Mouse (Mus musculus): ENCODE measurements around the gene Agps. TPM values are rescaled to one million over a fixed set of nuclear protein-coding genes. Genes with fewer than 3 reads are reported as not detected.
A peak's percentile ranks its signal among the peaks of the same experiment; 100 is the strongest.
"Not testable (repeated sequence)": the region's sequence is repeated elsewhere in the genome, so short reads cannot be mapped to it uniquely, and the experiment has no call there.

The Agps gene
- polyA plus RNA-seq, 1 experiment from 2014 or later, result 29.7 TPM

DNA sequence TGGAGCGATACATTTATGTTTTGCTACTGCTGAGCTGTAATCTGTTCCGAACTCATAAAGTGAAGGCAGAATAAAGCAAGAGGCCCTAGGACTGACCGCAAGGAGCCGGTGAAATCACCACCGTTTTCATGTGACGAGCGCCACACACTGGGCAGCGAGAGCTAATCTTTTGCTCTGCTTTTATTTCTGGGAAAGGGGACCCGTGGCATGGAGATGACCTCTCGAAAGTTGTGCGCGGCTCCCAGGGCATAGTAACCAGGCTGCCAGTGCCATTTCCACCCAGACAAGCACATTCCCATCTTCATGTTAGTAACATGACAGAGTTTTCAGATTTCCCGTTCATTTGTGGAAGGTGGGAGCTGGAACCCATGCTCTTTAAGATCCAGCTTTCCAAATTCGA lies 132.5 kb downstream of the Agps start:
- WGBS (ENCODE audit: insufficient replicate concordance), result 13% methylated on average over 14 of the region's 14 CpGs
- peak overlapping the region; percentile 30 for H3K4me3 ChIP-seq
- ATAC-seq, result no peak
- no peak overlapping the region for H3K27ac ChIP-seq
- H3K9ac ChIP-seq, result no peak overlapping the region
- H3K9me3 ChIP-seq (replicated peaks), result no peaks in the 10 kb centered on the region
- peaks cover 11% of the 10 kb centered on the region for H3K4me1 ChIP-seq
- H3K4me2 ChIP-seq, result peak overlapping the region; percentile 59
- H3K36me3 ChIP-seq, result no peaks in the 10 kb centered on the region
- peaks cover under 1% of the 10 kb centered on the region; the same call in 1 of the 2 replicates for H3K27me3 ChIP-seq (replicated peaks)

DNA sequence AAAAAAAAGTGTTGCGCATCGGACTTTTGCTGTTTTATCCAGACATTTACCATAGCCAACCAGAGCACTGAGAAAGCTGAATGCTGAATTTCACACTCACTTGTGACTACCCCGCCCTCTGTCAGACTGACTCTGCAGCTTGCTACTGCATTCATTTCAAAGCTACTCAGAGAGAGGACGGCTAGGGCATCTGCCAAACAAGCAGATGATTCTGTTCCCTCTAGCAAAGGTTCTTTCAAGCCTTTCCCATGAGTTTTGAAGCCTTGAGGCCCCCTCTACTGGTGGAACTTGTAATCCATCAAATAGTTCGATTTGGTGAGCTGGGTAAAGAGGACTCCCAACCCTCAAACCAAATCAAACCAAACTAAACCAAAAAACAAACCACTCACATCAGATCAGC lies 133.0 kb downstream of the Agps start:
- Histone ChIP-seq H3K36me3 (no peaks in the 10 kb centered on the region), H3K4me2 (peak overlapping the region; percentile 59), H3K4me1 (peaks cover 11% of the 10 kb centered on the region), H3K9ac (no peak overlapping the region), H3K27me3 (replicated peaks) (no peaks in the 10 kb centered on the region; the same call in 1 of the 2 replicates), H3K9me3 (replicated peaks) (no peaks in the 10 kb centered on the region), H3K4me3 (peak overlapping the region; percentile 30), H3K27ac (no peak overlapping the region)
- ATAC-seq, result no peak
- 17% methylated on average over 5 of the region's 5 CpGs for WGBS (ENCODE audit: insufficient replicate concordance)

DNA sequence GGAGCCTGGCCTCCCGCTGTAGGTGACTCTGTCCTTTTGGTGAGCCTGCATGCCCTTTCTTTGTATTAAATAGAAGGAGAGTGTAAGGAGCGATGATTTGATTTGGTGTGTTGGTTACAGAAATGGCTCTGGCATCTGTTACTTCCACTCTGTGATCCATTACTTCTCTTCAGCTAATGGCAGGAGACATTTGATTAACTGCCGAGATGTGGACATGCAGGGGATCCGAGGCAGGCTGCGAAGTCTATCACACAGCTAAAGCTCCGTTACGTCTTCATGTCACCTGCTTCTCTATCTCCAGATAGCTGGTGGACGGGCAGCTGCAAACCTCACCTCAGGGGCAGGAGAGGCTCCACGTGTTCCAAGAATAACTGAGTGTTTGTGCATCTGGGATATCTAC lies 142.2 kb downstream of the Agps start:
- no peaks in the 10 kb centered on the region for H3K9me3 ChIP-seq (replicated peaks)
- H3K27me3 ChIP-seq (replicated peaks), result no peaks in the 10 kb centered on the region
- no peaks in the 10 kb centered on the region for H3K4me1 ChIP-seq
- no peak overlapping the region for H3K27ac ChIP-seq
- H3K36me3 ChIP-seq, result no peaks in the 10 kb centered on the region
- H3K9ac ChIP-seq, result no peak overlapping the region
- no peak for ATAC-seq
- no peak overlapping the region for H3K4me3 ChIP-seq
- WGBS (ENCODE audit: insufficient replicate concordance), result 63% methylated on average over 9 of the region's 9 CpGs
- no peak overlapping the region for H3K4me2 ChIP-seq

DNA sequence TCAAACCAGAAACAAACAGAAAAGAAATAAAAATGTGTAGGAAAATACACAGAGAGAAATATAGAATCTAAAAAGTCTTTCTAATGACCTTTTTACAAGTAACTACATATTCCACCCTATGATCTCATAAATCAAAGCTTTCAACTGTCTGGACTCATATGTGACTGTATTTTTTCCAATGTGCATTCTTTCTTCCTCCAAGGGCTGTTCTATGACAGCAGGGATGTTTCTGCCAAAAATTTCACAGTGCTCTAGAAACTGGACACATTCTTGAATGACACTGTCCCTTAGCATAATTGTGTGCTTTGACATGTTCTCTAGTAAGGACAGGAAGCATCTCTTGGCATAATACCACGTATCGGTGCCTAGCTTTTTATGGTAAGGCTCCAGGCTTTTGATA lies 144.1 kb downstream of the Agps start:
- ATAC-seq, H3K4me2 ChIP-seq: not testable (repeated sequence)
- 69% methylated on average over 2 of the region's 2 CpGs for WGBS (ENCODE audit: insufficient replicate concordance)

DNA sequence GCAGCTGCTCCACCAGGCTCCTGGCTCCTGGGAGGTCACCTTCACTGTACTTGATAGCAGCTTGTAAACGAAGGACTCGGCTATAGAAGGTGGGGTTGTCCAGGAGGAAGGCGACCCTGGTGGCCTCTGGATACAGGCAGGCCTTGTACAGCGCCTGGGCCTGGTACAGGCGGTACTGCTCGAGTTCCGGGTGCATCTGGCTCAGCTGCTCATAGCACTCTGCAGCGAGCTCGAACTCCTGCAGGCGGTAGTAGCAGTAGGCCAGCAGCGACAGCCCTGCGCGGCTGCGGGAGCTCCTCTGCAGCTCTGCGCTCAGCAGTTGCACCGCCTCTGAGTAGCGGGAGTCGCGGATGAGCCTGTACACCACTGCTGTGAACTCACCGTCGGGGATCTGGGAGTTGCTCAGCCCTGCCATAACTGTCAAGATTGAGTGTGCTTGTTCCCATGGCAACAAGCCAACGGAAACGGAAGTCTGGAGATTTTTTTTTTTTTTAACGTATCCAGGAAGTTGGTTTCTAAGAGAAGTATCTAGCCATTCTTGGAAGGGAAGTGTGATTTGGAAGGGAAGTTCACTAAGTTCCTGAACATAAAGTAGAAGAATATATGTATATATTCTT lies 145.9 kb downstream of the Agps start, which contains the start of gene Ttc30a2:
Ttc30a2 (minus strand) TSS at position 419 of the 617 bp plus-strand sequence.
- H3K4me2 ChIP-seq, result peak within 1 kb of the TSS; percentile 32; the same call in 1 of the 2 replicates
- WGBS (ENCODE audit: insufficient replicate concordance), result 24% methylated on average over 24 of the region's 24 CpGs
- not testable (repeated sequence) for H3K4me3 ChIP-seq; H3K36me3 ChIP-seq; H3K27me3 ChIP-seq (replicated peaks); H3K9me3 ChIP-seq (replicated peaks); H3K27ac ChIP-seq; H3K9ac ChIP-seq; H3K4me1 ChIP-seq
- ATAC-seq, result peak; percentile 48

More for the DNA sequence above, 144.1 kb downstream of the Agps start:
- H3K27me3 ChIP-seq (replicated peaks); H3K27ac ChIP-seq; H3K36me3 ChIP-seq; H3K9ac ChIP-seq; H3K4me1 ChIP-seq; H3K4me3 ChIP-seq; H3K9me3 ChIP-seq (replicated peaks): not testable (repeated sequence)

Other genes starting within 250 kb of the Agps start
- 199 and 204 TPM in 2 replicates for gene Hnrnpa3, start 172.9 kb upstream of the Agps start, polyA plus RNA-seq (2016; fragmentation: Nextera tagmentation; extraction: Ambion mirVana)
- 51.9 and 53.1 TPM in 2 replicates for gene Nfe2l2, start 127.5 kb upstream of the Agps start, polyA plus RNA-seq (2016; fragmentation: Nextera tagmentation; extraction: Ambion mirVana)
- gene Ttc30b, start 106.4 kb downstream of the Agps start, polyA plus RNA-seq (2016; fragmentation: Nextera tagmentation; extraction: Ambion mirVana), result 0.81 and 1.9 TPM in 2 replicates
- 0.28 TPM in 1 of 2 replicates, not detected in the other for gene Ttc30a2, start 146.0 kb downstream of the Agps start, polyA plus RNA-seq (2016; fragmentation: Nextera tagmentation; extraction: Ambion mirVana)
- gene Ttc30a1, start 149.8 kb downstream of the Agps start, polyA plus RNA-seq (2016; fragmentation: Nextera tagmentation; extraction: Ambion mirVana), result 2.2 and 2.3 TPM in 2 replicates